8 mouse cellular contexts compared by ENCODE assay signal in genomic region chr17:46428761-46429414, GRCm38 (mm10). TPM values are rescaled to one million over a fixed set of nuclear protein-coding genes. Genes with fewer than 3 reads are reported as not detected.
A peak's percentile ranks its signal among the peaks of the same experiment; 100 is the strongest.
DNase-seq lines count a peak whose midpoint lies in the region; ATAC-seq and TF ChIP-seq lines count a peak whose summit lies in the region.

TSS of gene Crip3 (plus strand) at chr17:46428926.

- H3K4me2 ChIP-seq in forebrain, embryonic 16.5 days (ENCODE audit: low read length) = peak within 1 kb of the TSS; percentile 31; the same call in 1 of the 2 replicates
- H3K4me2 ChIP-seq in lung, embryonic 16.5 days (ENCODE audit: low read depth, low read length) = peak within 1 kb of the TSS; percentile 42

- no peak for ATAC-seq in forebrain, embryonic 16.5 days
- peak; percentile 73; the same call in 1 of the 2 replicates for ATAC-seq in lung, embryonic 16.5 days (ENCODE audit: low read depth)
- no peak for ATAC-seq in granulocyte monocyte progenitor cell, adult 5-6 weeks (replicated peaks; ENCODE audit: poor library complexity, severe bottlenecking)

- no peak for TF ChIP-seq POLR2A in ES-Bruce4 (IDR thresholded peaks at IDR 0.05; ENCODE audit: insufficient read depth, low read length)

- no peaks in the 10 kb centered on the region for H3K9me3 ChIP-seq in ES-Bruce4 (replicated peaks; ENCODE audit: control insufficient read depth, insufficient read depth, low read length, poor library complexity, severe bottlenecking)
- no peaks in the 10 kb centered on the region for H3K9me3 ChIP-seq in forebrain, embryonic 16.5 days (ENCODE audit: control insufficient read depth, low read length)
- H3K9me3 ChIP-seq in lung, embryonic 16.5 days (ENCODE audit: control insufficient read depth, low read length) = no peaks in the 10 kb centered on the region

- no peaks in the 10 kb centered on the region for H3K36me3 ChIP-seq in ES-Bruce4 (ENCODE audit: control insufficient read depth, insufficient read depth, low read length, poor library complexity, severe bottlenecking)
- 0 out of 2 replicates have a peak, but pooled peaks cover 2% of the 10 kb centered on the region for H3K36me3 ChIP-seq in forebrain, embryonic 16.5 days (ENCODE audit: control insufficient read depth, insufficient read depth)
- no peaks in the 10 kb centered on the region for H3K36me3 ChIP-seq in lung, embryonic 16.5 days (ENCODE audit: control insufficient read depth, insufficient read depth, low read length)

- peak within 1 kb of the TSS; percentile 38 for H3K4me3 ChIP-seq in ES-Bruce4 (ENCODE audit: low read depth, low read length)
- no peak within 1 kb of the TSS for H3K4me3 ChIP-seq in forebrain, embryonic 16.5 days (replicated peaks; ENCODE audit: low read length)
- 0 out of 2 replicates have a peak within 1 kb of the TSS, but pooled peaks have one; percentile 10 for H3K4me3 ChIP-seq in lung, embryonic 16.5 days (ENCODE audit: low read length)

- WGBS in forebrain, embryonic 16.5 days = 11% methylated on average over 18 of the region's 18 CpGs
- 13% methylated on average over 13 of the region's 18 CpGs for WGBS in lung, embryonic 16.5 days

- TF ChIP-seq CTCF in ES-Bruce4 (IDR thresholded peaks at IDR 0.05; ENCODE audit: low read depth, low read length) = no peak

- H3K27ac ChIP-seq in ES-Bruce4 (ENCODE audit: insufficient read depth, low read length) = peak within 1 kb of the TSS; percentile 58; the same call in 1 of the 2 replicates
- no peak within 1 kb of the TSS for H3K27ac ChIP-seq in forebrain, embryonic 16.5 days (ENCODE audit: low read length)
- no peak within 1 kb of the TSS for H3K27ac ChIP-seq in lung, embryonic 16.5 days (ENCODE audit: low read length)

- TF ChIP-seq EP300 in ES-Bruce4 (IDR thresholded peaks at IDR 0.05; ENCODE audit: insufficient read depth, low read depth, low read length) = peak; percentile 61; the same call in 1 of the 2 replicates

- DNase-seq in adrenal gland, adult (ENCODE audit: inconsistent age in 2 of 2, low spot score in 1 of 2) = peak; percentile 40 to 67
- no peak for DNase-seq in adrenal gland, adult 8-10 months
- DNase-seq in T-cell, adult 2 months (ENCODE audit: low spot score) = no peak
- DNase-seq in urinary bladder, postnatal 25 days (ENCODE audit: low spot score) = no peak

- peaks cover 6% of the 10 kb centered on the region for H3K4me1 ChIP-seq in ES-Bruce4 (ENCODE audit: control insufficient read depth, insufficient read depth, low read length)
- no peaks in the 10 kb centered on the region for H3K4me1 ChIP-seq in forebrain, embryonic 16.5 days (replicated peaks; ENCODE audit: control insufficient read depth, insufficient read depth, low read length)
- H3K4me1 ChIP-seq in lung, embryonic 16.5 days (replicated peaks; ENCODE audit: control insufficient read depth, insufficient read depth, low read length) = peaks cover 7% of the 10 kb centered on the region

- H3K9ac ChIP-seq in ES-Bruce4 (ENCODE audit: low read depth, poor library complexity, severe bottlenecking) = no peak within 1 kb of the TSS
- H3K9ac ChIP-seq in forebrain, embryonic 16.5 days (replicated peaks; ENCODE audit: low read depth, low read length) = no peak within 1 kb of the TSS
- no peak within 1 kb of the TSS for H3K9ac ChIP-seq in lung, embryonic 16.5 days (ENCODE audit: low read length)

- no peaks in the 10 kb centered on the region for H3K27me3 ChIP-seq in ES-Bruce4 (ENCODE audit: control insufficient read depth, insufficient read depth, low read length, poor library complexity, severe bottlenecking)
- H3K27me3 ChIP-seq in forebrain, embryonic 16.5 days (replicated peaks; ENCODE audit: control insufficient read depth, insufficient read depth, low read length) = no peaks in the 10 kb centered on the region
- no peaks in the 10 kb centered on the region for H3K27me3 ChIP-seq in lung, embryonic 16.5 days (ENCODE audit: control insufficient read depth, insufficient read depth, low read depth, low read length)

RNA-seq across cellular contexts. Expression of gene Crip3, which starts in this region (rescaled TPM):
- 1 to 10 TPM in 3 of 4 experiments, under 1 TPM in 1; 0.58 to 3.1 (median 2.2) TPM for total RNA-seq in adrenal gland, adult 8-10 months (2022)
- 1.3 TPM in 1 of 2 replicates, not detected in the other for polyA plus RNA-seq in ES-Bruce4 (2011; ENCODE audit: insufficient read depth, insufficient read length, low read depth, missing spikeins)
- polyA plus RNA-seq in forebrain, embryonic 16.5 days (2015; fragmentation: Nextera tagmentation; extraction: Ambion mirVana) = 2.1 and 2.2 TPM in 2 replicates
- polyA plus RNA-seq in lung, embryonic 16.5 days (2015; fragmentation: Nextera tagmentation; extraction: Ambion mirVana) = 3.3 and 8.2 TPM in 2 replicates
- total RNA-seq in granulocyte monocyte progenitor cell, adult 5-6 weeks (2014; fragmentation: Nextera tagmentation) = not detected in 2 replicates
- total RNA-seq in granulocyte monocyte progenitor cell, adult 5-6 weeks (2017) = not detected in 2 replicates

Comparison
In these comparisons a context has a peak if more than half of its experiments do, and no peak if none do; other contexts are left out.
1. DNase-seq: peak in adrenal gland, adult (2 of 2); none in adrenal gland, adult 8-10 months (single experiment), T-cell, adult 2 months (single experiment) and urinary bladder, postnatal 25 days (single experiment).